Mouse (Mus musculus) lung, embryonic 14.5 days (tissue): ENCODE measurements around the gene Apoc2. TPM values are rescaled to one million over a fixed set of nuclear protein-coding genes. Genes with fewer than 3 reads are reported as not detected.

Source experiments
- ATAC-seq: fragments of 200-750 bp; cut with Nextera tagmentation; 2 replicates; pipeline ENCODE4 v1.8.0; 2017; ENCODE audit warnings: mild to moderate bottlenecking, moderate TSS enrichment, moderate library complexity; ENCODE audit not compliant: insufficient read depth
- DNase-seq: peaks from one replicate; pipeline ENCODE4 v3.0.0-alpha.2; 2015
- H3K27ac ChIP-seq: fragments of 300-500 bp; sonication (generic); 2 replicates; pipeline ENCODE4 v1.5.1; 2014; ENCODE audit warnings: low read depth, mild to moderate bottlenecking, moderate library complexity
- H3K27me3 ChIP-seq: fragments of 300-500 bp; sonication (generic); 2 replicates; pipeline ENCODE4 v1.6.1; 2014; ENCODE audit warnings: low read length, control low read depth; ENCODE audit not compliant: insufficient read depth
- H3K36me3 ChIP-seq: fragments of 300-500 bp; sonication (generic); 2 replicates; pipeline ENCODE4 v1.6.1; 2014; ENCODE audit warnings: control low read depth; ENCODE audit not compliant: insufficient read depth
- H3K4me1 ChIP-seq: fragments of 300-500 bp; sonication (generic); 2 replicates; pipeline ENCODE4 v1.6.1; 2014; ENCODE audit warnings: antibody characterized with exemption, control low read depth; ENCODE audit not compliant: insufficient read depth
- H3K4me2 ChIP-seq: fragments of 300-500 bp; sonication (generic); 2 replicates; pipeline ENCODE4 v1.6.1; 2014; ENCODE audit warnings: mild to moderate bottlenecking
- H3K4me3 ChIP-seq: fragments of 300-500 bp; sonication (generic); 2 replicates; pipeline ENCODE4 v1.5.1; 2014; ENCODE audit warnings: low read depth, low read length
- H3K9ac ChIP-seq: fragments of 300-500 bp; sonication (generic); 2 replicates; pipeline ENCODE4 v1.6.1; 2014
- H3K9me3 ChIP-seq: fragments of 300-500 bp; sonication (generic); 2 replicates; pipeline ENCODE4 v1.6.1; 2016; ENCODE audit warnings: low read depth, low read length, control low read depth
- CTCF ChIP-seq: IDR thresholded peaks from 2 replicates; pipeline ENCODE4 v1.5.1; 2016; ENCODE audit warnings: antibody characterized with exemption, low read depth
- WGBS: fragments of 180-500 bp; shearing (Covaris S2); extraction: QIAGEN DNeasy Blood & Tissue Kit; methylation state at CpG from one replicate; pipeline ENCODE4 v1.1.7; 2014; 5-methylcytosine and 5-hydroxymethylcytosine counted together
- polyA plus RNA-seq: library from polyadenylated mRNA; unstranded; fragments of >200 nt; fragmentation: Nextera tagmentation; extraction: Ambion mirVana; gene quantifications from 2 replicates; pipeline ENCODE4 v1.2.1, GENCODE M21; 2014

The Apoc2 gene
- polyA plus RNA-seq, 1 experiment from 2014 or later = 2.5 TPM

GRCm38 (mm10) chr7:19680702-19681101 lies 3.0 kb upstream of the Apoc2 start:
- no peaks in the 10 kb centered on the region for H3K4me1 ChIP-seq
- DNase-seq (no peak), ATAC-seq (no peak)
- no peaks in the 10 kb centered on the region for H3K36me3 ChIP-seq
- TF ChIP-seq CTCF = no peak
- H3K27me3 ChIP-seq = no peaks in the 10 kb centered on the region
- no peak overlapping the region for H3K4me2 ChIP-seq
- WGBS = 86% methylated on average over 2 of the region's 2 CpGs
- no peak overlapping the region for H3K4me3 ChIP-seq
- H3K9ac ChIP-seq = no peak overlapping the region
- no peak overlapping the region for H3K27ac ChIP-seq
- no peaks in the 10 kb centered on the region for H3K9me3 ChIP-seq

GRCm38 (mm10) chr7:19678901-19679300 lies 1.2 kb upstream of the Apoc2 start:
- Histone ChIP-seq H3K4me1 (no peaks in the 10 kb centered on the region), H3K4me3 (no peak overlapping the region), H3K36me3 (no peaks in the 10 kb centered on the region), H3K9me3 (no peaks in the 10 kb centered on the region), H3K9ac (no peak overlapping the region), H3K27me3 (no peaks in the 10 kb centered on the region), H3K27ac (no peak overlapping the region), H3K4me2 (no peak overlapping the region)
- DNase-seq = no peak
- TF ChIP-seq CTCF = no peak
- ATAC-seq = no peak
- 85% methylated on average over 3 of the region's 3 CpGs for WGBS

- Histone ChIP-seq H3K27me3 (no peaks in the 10 kb centered on the region), H3K36me3 (no peaks in the 10 kb centered on the region), H3K4me3 (no peak overlapping the region), H3K27ac (no peak overlapping the region), H3K4me2 (no peak overlapping the region), H3K9ac (no peak overlapping the region), H3K4me1 (no peaks in the 10 kb centered on the region), H3K9me3 (no peaks in the 10 kb centered on the region)
- no peak for TF ChIP-seq CTCF
- 64% methylated on average over 1 of the region's 1 CpGs for WGBS
- no peak for ATAC-seq
- no peak for DNase-seq
Measured at GRCm38 (mm10) chr7:19676662-19677061, 1.1 kb downstream of the Apoc2 start.

GRCm38 (mm10) chr7:19675824-19676223 lies 1.9 kb downstream of the Apoc2 start:
- Histone ChIP-seq H3K4me2 (no peak overlapping the region), H3K9me3 (no peaks in the 10 kb centered on the region), H3K4me1 (no peaks in the 10 kb centered on the region), H3K27me3 (no peaks in the 10 kb centered on the region), H3K36me3 (no peaks in the 10 kb centered on the region), H3K27ac (no peak overlapping the region), H3K9ac (no peak overlapping the region), H3K4me3 (no peak overlapping the region)
- WGBS = 83% methylated on average over 10 of the region's 10 CpGs
- no peak for TF ChIP-seq CTCF
- no peak for DNase-seq
- no peak for ATAC-seq

- no peak for TF ChIP-seq CTCF
- 54% methylated on average over 14 of the region's 14 CpGs for WGBS
- Histone ChIP-seq H3K27me3 (no peaks in the 10 kb centered on the region), H3K4me1 (0 out of 2 replicates have a peak, but pooled peaks cover 3% of the 10 kb centered on the region), H3K4me3 (no peak overlapping the region), H3K27ac (no peak overlapping the region), H3K9ac (no peak overlapping the region), H3K36me3 (no peaks in the 10 kb centered on the region), H3K4me2 (no peak overlapping the region), H3K9me3 (no peaks in the 10 kb centered on the region)
- DNase-seq (no peak), ATAC-seq (no peak)
Measured at GRCm38 (mm10) chr7:19673083-19673699, 4.5 kb downstream of the Apoc2 start.

- no peak for DNase-seq
Measured at GRCm38 (mm10) chr7:19671511-19671910, 6.2 kb downstream of the Apoc2 start.

GRCm38 (mm10) chr7:19668947-19669721 lies 8.6 kb downstream of the Apoc2 start:
- Histone ChIP-seq H3K9ac (peak overlapping the region; percentile 37; the same call in 1 of the 2 replicates), H3K4me1 (0 out of 2 replicates have a peak, but pooled peaks cover 4% of the 10 kb centered on the region), H3K9me3 (no peaks in the 10 kb centered on the region), H3K27ac (peak overlapping the region; percentile 42; the same call in 1 of the 2 replicates), H3K4me2 (peak overlapping the region; percentile 46), H3K27me3 (no peaks in the 10 kb centered on the region), H3K4me3 (no peak overlapping the region), H3K36me3 (no peaks in the 10 kb centered on the region)
- peak; percentile 98 for TF ChIP-seq CTCF
- WGBS = 6% methylated on average over 10 of the region's 10 CpGs
- peak; percentile 82 for ATAC-seq
- peak; percentile 98 for DNase-seq

More at GRCm38 (mm10) chr7:19671511-19671910, 6.2 kb downstream of the Apoc2 start:
- no peak for ATAC-seq
- Histone ChIP-seq H3K9me3 (no peaks in the 10 kb centered on the region), H3K27ac (no peak overlapping the region), H3K9ac (no peak overlapping the region), H3K4me3 (no peak overlapping the region), H3K4me1 (0 out of 2 replicates have a peak, but pooled peaks cover 3% of the 10 kb centered on the region), H3K36me3 (no peaks in the 10 kb centered on the region), H3K27me3 (no peaks in the 10 kb centered on the region), H3K4me2 (no peak overlapping the region)
- 70% methylated on average over 10 of the region's 10 CpGs for WGBS
- no peak for TF ChIP-seq CTCF
